Comparison of ENCODE assay signal across 18 mouse cellular contexts in genomic region chr2:122531726-122532125, GRCm38 (mm10). TPM values are rescaled to one million over a fixed set of nuclear protein-coding genes. Genes with fewer than 3 reads are reported as not detected.
DNase-seq lines count a peak whose midpoint lies in the region; ATAC-seq lines count a peak whose summit lies in the region.
"Had no signal": no experiment of that assay in that cellular context is flagged by ENCODE, and none has a peak within 500 bp of the region (broad histone marks: within the 10 kb centered on the region; RNA-seq: fewer than 3 reads in every experiment).

No protein-coding gene starts in this region.

- no peak for DNase-seq in hindbrain, embryonic 11.5 days (ENCODE audit: low spot score)
- DNase-seq in neural tube, embryonic 10.5 days (ENCODE audit: extremely low spot score, low spot score): no peak
- DNase-seq in adrenal gland, postnatal 36 days: no peak
- DNase-seq: kidney, postnatal 25 days; liver, postnatal 0 days had no signal

- H3K27me3 ChIP-seq in hindbrain, embryonic 13.5 days: no peaks in the 10 kb centered on the region
- no peaks in the 10 kb centered on the region for H3K27me3 ChIP-seq in hindbrain, embryonic 11.5 days (ENCODE audit: control insufficient read depth, insufficient read depth, low read length)
- no peaks in the 10 kb centered on the region for H3K27me3 ChIP-seq in neural tube, embryonic 14.5 days (ENCODE audit: control insufficient read depth, insufficient read depth, low read length)
- H3K27me3 ChIP-seq in hindbrain, embryonic 16.5 days (replicated peaks; ENCODE audit: control insufficient read depth, insufficient read depth, low read length): no peaks in the 10 kb centered on the region
- no peaks in the 10 kb centered on the region for H3K27me3 ChIP-seq in neural tube, embryonic 15.5 days (replicated peaks)
- H3K27me3 ChIP-seq: embryonic facial prominence, embryonic 15.5 days; limb, embryonic 12.5 days; midbrain, embryonic 12.5 days had no signal

- H3K36me3 ChIP-seq in hindbrain, embryonic 13.5 days: no peaks in the 10 kb centered on the region
- H3K36me3 ChIP-seq in hindbrain, embryonic 11.5 days (ENCODE audit: control insufficient read depth, insufficient read depth, low read length): no peaks in the 10 kb centered on the region
- no peaks in the 10 kb centered on the region for H3K36me3 ChIP-seq in neural tube, embryonic 14.5 days (ENCODE audit: control insufficient read depth, insufficient read depth, low read length)
- H3K36me3 ChIP-seq in hindbrain, embryonic 16.5 days (ENCODE audit: control insufficient read depth, insufficient read depth, low read length): no peaks in the 10 kb centered on the region
- H3K36me3 ChIP-seq in neural tube, embryonic 15.5 days: no peaks in the 10 kb centered on the region
- H3K36me3 ChIP-seq: embryonic facial prominence, embryonic 15.5 days; heart, embryonic 10.5 days; limb, embryonic 12.5 days; midbrain, embryonic 12.5 days had no signal

- H3K9me3 ChIP-seq in hindbrain, embryonic 13.5 days: no peaks in the 10 kb centered on the region
- no peaks in the 10 kb centered on the region for H3K9me3 ChIP-seq in hindbrain, embryonic 11.5 days (ENCODE audit: control insufficient read depth, low read length)
- no peaks in the 10 kb centered on the region for H3K9me3 ChIP-seq in neural tube, embryonic 14.5 days (ENCODE audit: control insufficient read depth, low read length)
- H3K9me3 ChIP-seq in hindbrain, embryonic 16.5 days (ENCODE audit: control insufficient read depth, low read length): no peaks in the 10 kb centered on the region
- no peaks in the 10 kb centered on the region for H3K9me3 ChIP-seq in neural tube, embryonic 15.5 days (replicated peaks)
- H3K9me3 ChIP-seq: embryonic facial prominence, embryonic 15.5 days; heart, embryonic 10.5 days; limb, embryonic 12.5 days; midbrain, embryonic 12.5 days had no signal

- peak overlapping the region; percentile 44; the same call in 1 of the 2 replicates for H3K27ac ChIP-seq in hindbrain, embryonic 13.5 days
- no peak overlapping the region for H3K27ac ChIP-seq in hindbrain, embryonic 11.5 days (ENCODE audit: low read depth, low read length)
- H3K27ac ChIP-seq in neural tube, embryonic 14.5 days (ENCODE audit: low read depth, low read length): peak overlapping the region; percentile 4; the same call in 1 of the 2 replicates
- H3K27ac ChIP-seq in hindbrain, embryonic 16.5 days (ENCODE audit: low read depth, low read length): no peak overlapping the region; the same call in 1 of the 2 replicates
- 0 out of 2 replicates have a peak overlapping the region, but pooled peaks have one; percentile 2 for H3K27ac ChIP-seq in neural tube, embryonic 15.5 days (replicated peaks)
- H3K27ac ChIP-seq: embryonic facial prominence, embryonic 15.5 days; heart, embryonic 10.5 days; limb, embryonic 12.5 days; midbrain, embryonic 12.5 days had no signal

- H3K4me3 ChIP-seq in hindbrain, embryonic 13.5 days: no peak overlapping the region
- no peak overlapping the region for H3K4me3 ChIP-seq in hindbrain, embryonic 11.5 days (ENCODE audit: low read depth, low read length)
- no peak overlapping the region for H3K4me3 ChIP-seq in neural tube, embryonic 14.5 days (ENCODE audit: low read depth, low read length)
- H3K4me3 ChIP-seq in hindbrain, embryonic 16.5 days (ENCODE audit: low read length): no peak overlapping the region
- H3K4me3 ChIP-seq in neural tube, embryonic 15.5 days (replicated peaks): no peak overlapping the region
- H3K4me3 ChIP-seq: embryonic facial prominence, embryonic 15.5 days; heart, embryonic 10.5 days; limb, embryonic 12.5 days; midbrain, embryonic 12.5 days had no signal

- no peak overlapping the region for H3K4me2 ChIP-seq in hindbrain, embryonic 13.5 days
- H3K4me2 ChIP-seq in hindbrain, embryonic 11.5 days (replicated peaks; ENCODE audit: low read depth, low read length): no peak overlapping the region
- no peak overlapping the region for H3K4me2 ChIP-seq in neural tube, embryonic 14.5 days (ENCODE audit: low read depth, low read length)
- no peak overlapping the region for H3K4me2 ChIP-seq in hindbrain, embryonic 16.5 days (ENCODE audit: low read length)
- no peak overlapping the region for H3K4me2 ChIP-seq in neural tube, embryonic 15.5 days
- H3K4me2 ChIP-seq: embryonic facial prominence, embryonic 15.5 days; limb, embryonic 12.5 days; liver, embryonic 11.5 days; midbrain, embryonic 12.5 days had no signal

- WGBS in hindbrain, embryonic 13.5 days: 73% methylated on average over 2 of the region's 2 CpGs
- 82% methylated on average over 2 of the region's 2 CpGs for WGBS in hindbrain, embryonic 11.5 days
- WGBS in neural tube, embryonic 14.5 days: 60% methylated on average over 2 of the region's 2 CpGs
- 44% methylated on average over 2 of the region's 2 CpGs for WGBS in hindbrain, embryonic 16.5 days
- 51% methylated on average over 2 of the region's 2 CpGs for WGBS in neural tube, embryonic 15.5 days

- 0 out of 2 replicates have a peak, but pooled peaks cover 4% of the 10 kb centered on the region for H3K4me1 ChIP-seq in hindbrain, embryonic 13.5 days (replicated peaks)
- H3K4me1 ChIP-seq in hindbrain, embryonic 11.5 days (replicated peaks; ENCODE audit: control insufficient read depth, insufficient read depth, low read length): no peaks in the 10 kb centered on the region
- no peaks in the 10 kb centered on the region for H3K4me1 ChIP-seq in neural tube, embryonic 14.5 days (ENCODE audit: control insufficient read depth, insufficient read depth, low read length)
- no peaks in the 10 kb centered on the region; the same call in 1 of the 2 replicates for H3K4me1 ChIP-seq in hindbrain, embryonic 16.5 days (ENCODE audit: control insufficient read depth, insufficient read depth, low read depth, low read length)
- H3K4me1 ChIP-seq in neural tube, embryonic 15.5 days: peaks cover 6% of the 10 kb centered on the region
- H3K4me1 ChIP-seq: embryonic facial prominence, embryonic 15.5 days; heart, embryonic 10.5 days; limb, embryonic 12.5 days; midbrain, embryonic 12.5 days had no signal

- H3K9ac ChIP-seq in hindbrain, embryonic 13.5 days: no peak overlapping the region
- no peak overlapping the region for H3K9ac ChIP-seq in hindbrain, embryonic 11.5 days (ENCODE audit: low read depth, low read length)
- no peak overlapping the region for H3K9ac ChIP-seq in neural tube, embryonic 14.5 days (replicated peaks; ENCODE audit: low read depth, low read length)
- H3K9ac ChIP-seq in hindbrain, embryonic 16.5 days (ENCODE audit: low read depth, low read length): no peak overlapping the region
- no peak overlapping the region for H3K9ac ChIP-seq in neural tube, embryonic 15.5 days (replicated peaks)
- H3K9ac ChIP-seq: embryonic facial prominence, embryonic 15.5 days; limb, embryonic 12.5 days; liver, postnatal 0 days; midbrain, embryonic 12.5 days had no signal

- no peak for ATAC-seq in hindbrain, embryonic 13.5 days (ENCODE audit: low FRiP score)
- ATAC-seq in hindbrain, embryonic 11.5 days (ENCODE audit: low FRiP score): no peak
- ATAC-seq in neural tube, embryonic 14.5 days (ENCODE audit: low read depth): peak; percentile 82; the same call in 1 of the 2 replicates
- peak; percentile 58; the same call in 1 of the 2 replicates for ATAC-seq in hindbrain, embryonic 16.5 days
- peak; percentile 85 for ATAC-seq in neural tube, embryonic 15.5 days (ENCODE audit: low FRiP score)
- ATAC-seq: intestine, postnatal 0 days; liver, postnatal 0 days; lung, postnatal 0 days had no signal

RNA-seq across cellular contexts. Expression of gene Gm14085, which starts 47.0 kb away (rescaled TPM):
- polyA plus RNA-seq in hindbrain, embryonic 13.5 days (2015; fragmentation: Nextera tagmentation; extraction: Ambion mirVana): not detected in 2 replicates
- not detected in 2 replicates for polyA plus RNA-seq in hindbrain, embryonic 11.5 days (2014; fragmentation: Nextera tagmentation; extraction: Ambion mirVana)
- polyA plus RNA-seq in neural tube, embryonic 14.5 days (2014; fragmentation: Nextera tagmentation; extraction: Ambion mirVana): not detected in 2 replicates
- not detected in 2 replicates for polyA plus RNA-seq in hindbrain, embryonic 16.5 days (2015; fragmentation: Nextera tagmentation; extraction: Ambion mirVana)
- not detected in 2 replicates for polyA plus RNA-seq in neural tube, embryonic 15.5 days (2015; fragmentation: Nextera tagmentation; extraction: Ambion mirVana)
- total RNA-seq in adrenal gland, postnatal 36 days (2021): under 1 TPM in 1 of 2 experiments, not detected in 1; 0.10 TPM
- total RNA-seq: left cerebral cortex, postnatal 14 days had no signal
- polyA plus RNA-seq: embryonic facial prominence, embryonic 15.5 days; heart, embryonic 10.5 days; limb, embryonic 12.5 days; liver, embryonic 11.5 days; lung, postnatal 0 days; midbrain, embryonic 12.5 days; urinary bladder, adult 2 months had no signal

Comparison
In these comparisons a context has a peak if more than half of its experiments do, and no peak if none do; other contexts are left out.
1. ATAC-seq: peak in neural tube, embryonic 14.5 days (single experiment), hindbrain, embryonic 16.5 days (single experiment) and neural tube, embryonic 15.5 days (single experiment); none in hindbrain, embryonic 13.5 days (single experiment) and hindbrain, embryonic 11.5 days (single experiment).
2. H3K27ac ChIP-seq: peak in hindbrain, embryonic 13.5 days (single experiment), neural tube, embryonic 14.5 days (single experiment) and neural tube, embryonic 15.5 days (single experiment); none in hindbrain, embryonic 11.5 days (single experiment) and hindbrain, embryonic 16.5 days (single experiment).